Mouse (Mus musculus) kidney, adult 9 months (tissue): ENCODE data around the gene Rprd2.
"Not testable (repeated sequence)": the region's sequence is repeated elsewhere in the genome, so short reads cannot be mapped to it uniquely, and the experiment has no call there.

Experiments used
- DNase-seq: peaks from one replicate; pipeline ENCODE4 v3.0.0; 2022

Rprd2 gene

GRCm38 (mm10) chr3:95816681-95817080, 2.0 kb downstream of the Rprd2 start:
- no peak for DNase-seq

GRCm38 (mm10) chr3:95808384-95808783, 10.3 kb downstream of the Rprd2 start:
- DNase-seq, result no peak

GRCm38 (mm10) chr3:95807630-95808029, 11.0 kb downstream of the Rprd2 start:
- not testable (repeated sequence) for DNase-seq

GRCm38 (mm10) chr3:95806677-95807076, 12.0 kb downstream of the Rprd2 start:
- DNase-seq, result no peak

- DNase-seq, result no peak
These were observed 14.8 kb downstream of the Rprd2 start for GRCm38 (mm10) chr3:95803851-95804250.

- no peak for DNase-seq
These were observed 19.9 kb downstream of the Rprd2 start for GRCm38 (mm10) chr3:95798756-95799155.

GRCm38 (mm10) chr3:95794299-95794698, 24.4 kb downstream of the Rprd2 start:
- no peak for DNase-seq

GRCm38 (mm10) chr3:95793662-95794061, 25.0 kb downstream of the Rprd2 start:
- DNase-seq, result no peak

- DNase-seq, result no peak
These were observed 33.2 kb downstream of the Rprd2 start for GRCm38 (mm10) chr3:95785501-95785900.

GRCm38 (mm10) chr3:95771985-95772384, 46.7 kb downstream of the Rprd2 start:
- peak; percentile 41 for DNase-seq

GRCm38 (mm10) chr3:95765534-95765933, 53.1 kb downstream of the Rprd2 start:
- no peak for DNase-seq

GRCm38 (mm10) chr3:95763811-95764210, 54.9 kb downstream of the Rprd2 start:
- DNase-seq, result no peak

GRCm38 (mm10) chr3:95762961-95763360, 55.7 kb downstream of the Rprd2 start:
- DNase-seq, result no peak

- no peak for DNase-seq
These were observed 56.9 kb downstream of the Rprd2 start for GRCm38 (mm10) chr3:95761771-95762170.

- no peak for DNase-seq
These were observed 58.0 kb downstream of the Rprd2 start for GRCm38 (mm10) chr3:95760656-95761055.

GRCm38 (mm10) chr3:95760106-95760505, 58.6 kb downstream of the Rprd2 start, which contains the start of gene Tars2:
Gene Tars2 (minus strand): TSS chr3:95760206.
- no peak for DNase-seq

GRCm38 (mm10) chr3:95758467-95759218, 60.0 kb downstream of the Rprd2 start:
- no peak for DNase-seq

- DNase-seq, result no peak
These were observed 61.9 kb downstream of the Rprd2 start for GRCm38 (mm10) chr3:95756808-95757207.

GRCm38 (mm10) chr3:95754345-95755206, 64.1 kb downstream of the Rprd2 start:
- DNase-seq, result peak; percentile 98

GRCm38 (mm10) chr3:95752935-95753334, 65.7 kb downstream of the Rprd2 start:
- no peak for DNase-seq

- peak; percentile 64 for DNase-seq
These were observed 78.3 kb downstream of the Rprd2 start for GRCm38 (mm10) chr3:95740406-95740805.

GRCm38 (mm10) chr3:95739353-95740104, 79.1 kb downstream of the Rprd2 start, which contains the start of gene Ecm1:
Gene Ecm1 (minus strand): TSS chr3:95739569.
- DNase-seq, result peak; percentile 63

- no peak for DNase-seq
These were observed 83.5 kb downstream of the Rprd2 start for GRCm38 (mm10) chr3:95735071-95735670.
